Mouse (Mus musculus): ENCODE results near the gene D2hgdh. TPM values are rescaled to one million over a fixed set of nuclear protein-coding genes. Genes with fewer than 3 reads are reported as not detected.

The D2hgdh gene
- polyA plus RNA-seq, 2 experiments: 3.7 to 6.4 TPM

GRCm38 (mm10) chr1:93800670-93801503 is 23.8 kb upstream of the D2hgdh start:
- Histone ChIP-seq H3K4me3 (ENCODE audit: insufficient read depth in 1 of 2, low read depth in 2 of 2, low read length in 2 of 2) (peak overlapping the region; percentile 60 to 67), H3K4me1 (replicated peaks; ENCODE audit: control insufficient read depth in 2 of 2, insufficient read depth in 2 of 2, low read length in 1 of 2) (peaks cover 28 to 30% of the 10 kb centered on the region in 2 experiments), H3K4me2 (ENCODE audit: low read depth) (peak overlapping the region; percentile 87), H3K27me3 (ENCODE audit: control insufficient read depth, insufficient read depth, low read length) (no peaks in the 10 kb centered on the region), H3K36me3 (replicated peaks; ENCODE audit: control insufficient read depth, insufficient read depth, low read depth) (peaks cover 23% of the 10 kb centered on the region), H3K27ac (peak overlapping the region; percentile 60), H3K9ac (replicated peaks) (peak overlapping the region; percentile 83), H3K9me3 (ENCODE audit: control insufficient read depth, low read length) (no peaks in the 10 kb centered on the region)
- no peak for DNase-seq (ENCODE audit: low read depth in 3 of 3, low spot score in 3 of 3)
- 50% methylated on average over 21 of the region's 21 CpGs for WGBS (ENCODE audit: insufficient replicate concordance)
- TF ChIP-seq CTCF (IDR thresholded peaks at IDR 0.05; ENCODE audit: low read depth) (no peak), EP300 (IDR thresholded peaks at IDR 0.05; ENCODE audit: low read depth) (no peak)
- ATAC-seq (ENCODE audit: insufficient read depth): no peak

GRCm38 (mm10) chr1:93801741-93802238 is 22.9 kb upstream of the D2hgdh start, which contains the start of gene Dtymk:
TSS of gene Dtymk (minus strand) at chr1:93801934.
- DNase-seq (ENCODE audit: low read depth in 3 of 3, low spot score in 3 of 3) (peak; percentile 95 to 97 (median 95)), ATAC-seq (ENCODE audit: insufficient read depth) (peak; percentile 63)
- H3K4me1 ChIP-seq (replicated peaks; ENCODE audit: control insufficient read depth in 2 of 2, insufficient read depth in 2 of 2, low read length in 1 of 2): peaks cover 28 to 31% of the 10 kb centered on the region in 2 experiments
- TF ChIP-seq CTCF (IDR thresholded peaks at IDR 0.05; ENCODE audit: low read depth): peak; percentile 80
- TF ChIP-seq EP300 (IDR thresholded peaks at IDR 0.05; ENCODE audit: low read depth): peak; percentile 42; the same call in 1 of the 2 replicates
- peak within 1 kb of the TSS; percentile 87 for H3K4me2 ChIP-seq (ENCODE audit: low read depth)
- under 1% methylated on average over 42 of the region's 42 CpGs for WGBS (ENCODE audit: insufficient replicate concordance)
- no peaks in the 10 kb centered on the region for H3K9me3 ChIP-seq (ENCODE audit: control insufficient read depth, low read length)
- H3K27me3 ChIP-seq (ENCODE audit: control insufficient read depth, insufficient read depth, low read length): no peaks in the 10 kb centered on the region
- H3K9ac ChIP-seq (replicated peaks): peak within 1 kb of the TSS; percentile 83
- H3K36me3 ChIP-seq (replicated peaks; ENCODE audit: control insufficient read depth, insufficient read depth, low read depth): peaks cover 32% of the 10 kb centered on the region
- peak within 1 kb of the TSS; percentile 92 for H3K27ac ChIP-seq
- H3K4me3 ChIP-seq (ENCODE audit: insufficient read depth in 1 of 2, low read depth in 2 of 2, low read length in 2 of 2): peak within 1 kb of the TSS; percentile 60 to 67

DNA sequence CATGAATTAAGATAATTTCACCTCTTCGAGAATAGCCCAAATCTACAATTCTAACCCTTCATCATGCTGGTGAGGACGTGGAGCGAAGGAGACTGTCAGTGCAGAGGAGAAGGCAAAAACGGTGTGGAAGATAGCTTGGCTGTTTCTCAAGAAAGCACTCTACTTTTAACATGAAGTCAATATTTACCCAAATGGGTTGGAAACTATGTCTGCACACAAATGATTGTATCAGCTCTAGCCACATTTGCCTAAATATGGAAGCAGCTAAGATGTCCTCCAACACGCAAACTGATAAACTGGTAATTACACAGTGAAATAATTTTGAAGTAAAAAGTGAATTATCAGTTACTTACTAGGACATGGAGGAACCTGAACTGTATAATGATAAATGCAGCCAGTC is 21.9 kb upstream of the D2hgdh start:
- ATAC-seq (ENCODE audit: insufficient read depth) (no peak), DNase-seq (ENCODE audit: low read depth in 3 of 3, low spot score in 3 of 3) (peak; percentile 43 to 53 (median 45))
- peak overlapping the region; percentile 11 to 67; a peak in 3 of 4 replicates for H3K4me3 ChIP-seq (ENCODE audit: insufficient read depth in 1 of 2, low read depth in 2 of 2, low read length in 2 of 2)
- H3K9me3 ChIP-seq (ENCODE audit: control insufficient read depth, low read length): no peaks in the 10 kb centered on the region
- H3K27ac ChIP-seq: peak overlapping the region; percentile 92
- H3K4me1 ChIP-seq (replicated peaks; ENCODE audit: control insufficient read depth in 2 of 2, insufficient read depth in 2 of 2, low read length in 1 of 2): peaks cover 28 to 31% of the 10 kb centered on the region in 2 experiments
- H3K27me3 ChIP-seq (ENCODE audit: control insufficient read depth, insufficient read depth, low read length): no peaks in the 10 kb centered on the region
- 52% methylated on average over 5 of the region's 5 CpGs for WGBS (ENCODE audit: insufficient replicate concordance)
- H3K4me2 ChIP-seq (ENCODE audit: low read depth): peak overlapping the region; percentile 87
- peaks cover 27% of the 10 kb centered on the region for H3K36me3 ChIP-seq (replicated peaks; ENCODE audit: control insufficient read depth, insufficient read depth, low read depth)
- H3K9ac ChIP-seq (replicated peaks): peak overlapping the region; percentile 68
- peak; percentile 54; the same call in 1 of the 2 replicates for TF ChIP-seq EP300 (IDR thresholded peaks at IDR 0.05; ENCODE audit: low read depth)
- TF ChIP-seq CTCF (IDR thresholded peaks at IDR 0.05; ENCODE audit: low read depth): no peak

DNA sequence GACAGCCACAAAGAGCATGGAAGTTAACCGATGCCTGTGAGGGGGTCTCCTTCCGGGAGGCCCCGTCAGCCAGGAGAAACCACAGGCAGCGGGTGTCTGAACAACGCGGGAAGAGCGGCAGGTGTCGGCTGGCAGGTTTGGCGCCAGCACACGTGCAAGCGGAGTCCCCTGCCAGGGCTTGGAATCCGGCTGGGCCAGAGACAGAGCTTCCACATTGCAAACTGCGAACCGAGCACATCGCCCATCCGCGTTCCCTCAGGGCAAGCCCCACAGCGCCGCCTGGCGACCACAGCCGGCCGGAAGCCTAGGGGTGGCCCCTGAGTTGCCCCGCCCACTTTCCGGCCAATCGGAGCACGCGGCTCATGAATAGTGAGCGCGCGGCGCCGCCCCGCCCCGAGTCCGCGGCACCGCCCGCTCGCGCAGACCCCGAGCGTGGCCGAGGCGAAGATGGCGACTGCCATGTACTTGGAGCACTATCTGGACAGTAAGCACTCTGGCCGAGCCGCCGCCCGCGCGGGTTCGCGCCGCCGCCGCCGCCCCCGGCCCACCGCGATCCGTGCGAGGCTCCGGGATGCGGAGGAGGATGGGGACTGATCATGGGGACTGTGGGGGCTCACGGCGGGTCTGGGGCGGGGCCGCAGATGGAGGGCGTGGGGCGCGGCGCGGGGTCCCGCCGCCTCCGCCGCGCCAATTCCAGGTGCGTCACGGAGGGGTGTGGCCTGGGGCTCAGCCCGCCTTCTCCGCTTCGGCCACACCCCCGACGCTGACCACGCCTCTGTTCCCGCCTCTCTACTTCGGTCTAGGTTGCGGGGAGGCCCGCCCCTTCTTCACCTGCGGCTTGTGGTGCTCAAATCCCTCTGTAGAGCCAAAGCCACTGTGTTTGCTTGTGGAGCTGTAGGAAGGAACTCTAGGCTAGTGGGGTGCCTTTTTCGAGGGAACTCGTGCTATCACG is 20.9 kb upstream of the D2hgdh start, which contains the start of gene Ing5:
Ing5 (plus strand) TSS at position 410 of the 952 bp plus-strand sequence.
- peak; percentile 89 for ATAC-seq (ENCODE audit: insufficient read depth)
- 0 out of 2 replicates have a peak, but pooled peaks have one; percentile 9 for TF ChIP-seq EP300 (IDR thresholded peaks at IDR 0.05; ENCODE audit: low read depth)
- peak; percentile 97 for TF ChIP-seq CTCF (IDR thresholded peaks at IDR 0.05; ENCODE audit: low read depth)
- no peaks in the 10 kb centered on the region for H3K9me3 ChIP-seq (ENCODE audit: control insufficient read depth, low read length)
- H3K9ac ChIP-seq (replicated peaks): peak within 1 kb of the TSS; percentile 78
- WGBS (ENCODE audit: insufficient replicate concordance): under 1% methylated on average over 83 of the region's 94 CpGs
- peaks cover 28 to 31% of the 10 kb centered on the region in 2 experiments for H3K4me1 ChIP-seq (replicated peaks; ENCODE audit: control insufficient read depth in 2 of 2, insufficient read depth in 2 of 2, low read length in 1 of 2)
- peak within 1 kb of the TSS; percentile 67 to 88 for H3K4me3 ChIP-seq (ENCODE audit: insufficient read depth in 1 of 2, low read depth in 2 of 2, low read length in 2 of 2)
- no peaks in the 10 kb centered on the region for H3K27me3 ChIP-seq (ENCODE audit: control insufficient read depth, insufficient read depth, low read length)
- H3K27ac ChIP-seq: peak within 1 kb of the TSS; percentile 92
- H3K4me2 ChIP-seq (ENCODE audit: low read depth): peak within 1 kb of the TSS; percentile 87
- DNase-seq (ENCODE audit: low read depth in 3 of 3, low spot score in 3 of 3): peak; percentile 92 to 93 (median 93)
- peaks cover 35% of the 10 kb centered on the region for H3K36me3 ChIP-seq (replicated peaks; ENCODE audit: control insufficient read depth, insufficient read depth, low read depth)

All from liver, embryonic 14.5 days (tissue).